Mouse (Mus musculus) induced T-regulatory cell, adult 2 months (primary cell): ENCODE data around the gene Ugt1a9.

Experiments used
- DNase-seq: peaks from one replicate; pipeline ENCODE4 v3.0.0-alpha.2; 2012; ENCODE audit warnings: low read depth

Ugt1a9 gene

DNA sequence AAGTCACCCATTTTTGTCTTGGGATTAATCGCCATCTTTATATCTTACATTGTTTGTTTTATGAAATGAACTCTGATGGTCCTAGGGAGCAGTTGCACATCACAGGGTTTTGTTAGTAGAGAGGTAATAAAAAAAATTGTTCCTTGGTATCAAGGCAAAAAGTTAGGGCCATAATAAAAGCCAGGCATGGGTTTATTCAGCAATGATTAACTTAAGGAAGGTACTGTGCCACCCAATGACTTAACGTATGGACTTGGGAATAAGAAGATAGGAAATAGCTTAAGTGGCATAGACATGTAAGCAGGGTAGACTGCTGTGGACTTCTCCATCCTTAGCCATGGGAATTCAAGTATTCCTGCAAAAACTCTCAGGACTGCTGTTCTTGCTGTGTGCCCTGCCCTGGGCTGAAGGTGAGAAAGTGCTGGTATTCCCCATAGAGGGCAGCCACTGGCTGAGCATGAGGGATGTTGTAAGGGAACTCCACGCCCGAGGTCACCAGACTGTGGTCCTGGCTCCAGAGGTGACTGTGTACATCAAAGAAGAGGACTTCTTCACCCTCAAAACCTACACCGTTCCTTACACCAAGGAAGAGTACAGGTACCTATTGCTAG lies 115.8 kb downstream of the Ugt1a9 start:
- DNase-seq = no peak

- no peak for DNase-seq
Measured at GRCm38 (mm10) chr1:88192136-88192535, 121.5 kb downstream of the Ugt1a9 start.

DNA sequence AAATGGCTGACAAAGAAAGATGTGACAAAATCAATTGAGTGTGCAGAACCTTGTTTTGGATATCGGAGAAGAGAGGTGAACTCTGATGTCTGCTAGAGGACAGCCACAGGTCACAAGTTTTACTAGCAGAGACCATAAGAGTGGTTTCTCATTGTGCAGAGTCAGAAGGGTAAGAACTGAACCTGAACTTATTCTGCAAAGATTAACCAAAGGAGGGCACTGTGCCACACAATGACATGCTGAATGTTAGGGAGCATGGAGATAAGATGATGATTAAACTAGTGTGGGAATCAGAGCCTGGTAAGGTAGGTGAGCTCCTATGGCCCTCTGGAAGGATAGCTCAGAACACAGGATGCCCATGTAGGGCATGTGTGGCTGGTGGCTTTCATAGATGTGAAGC lies 125.1 kb downstream of the Ugt1a9 start:
- DNase-seq = no peak

- no peak for DNase-seq
Measured at GRCm38 (mm10) chr1:88197443-88197842, 126.8 kb downstream of the Ugt1a9 start.

GRCm38 (mm10) chr1:88199996-88200395 lies 129.4 kb downstream of the Ugt1a9 start:
- no peak for DNase-seq

- no peak for DNase-seq
Measured at GRCm38 (mm10) chr1:88200456-88200855, 129.9 kb downstream of the Ugt1a9 start, which contains the start of gene Ugt1a2. TSS of gene Ugt1a2 (plus strand) at chr1:88200601.

GRCm38 (mm10) chr1:88205294-88205922 lies 134.8 kb downstream of the Ugt1a9 start, which contains the start of gene Dnajb3:
TSS of gene Dnajb3 (minus strand) at chr1:88205782.
- peak; percentile 64 for DNase-seq

- no peak for DNase-seq
Measured at GRCm38 (mm10) chr1:88206843-88207479, 136.4 kb downstream of the Ugt1a9 start.

- DNase-seq = peak; percentile 8
Measured at GRCm38 (mm10) chr1:88211812-88212211, 141.2 kb downstream of the Ugt1a9 start, which contains the start of gene Ugt1a1. TSS of gene Ugt1a1 (plus strand) at chr1:88211959.

GRCm38 (mm10) chr1:88212341-88213045 lies 141.9 kb downstream of the Ugt1a9 start:
- peak; percentile 8 for DNase-seq

GRCm38 (mm10) chr1:88213061-88213460 lies 142.5 kb downstream of the Ugt1a9 start:
- peak; percentile 8 for DNase-seq

- peak; percentile 14 for DNase-seq
Measured at GRCm38 (mm10) chr1:88213766-88214461, 143.3 kb downstream of the Ugt1a9 start.

DNA sequence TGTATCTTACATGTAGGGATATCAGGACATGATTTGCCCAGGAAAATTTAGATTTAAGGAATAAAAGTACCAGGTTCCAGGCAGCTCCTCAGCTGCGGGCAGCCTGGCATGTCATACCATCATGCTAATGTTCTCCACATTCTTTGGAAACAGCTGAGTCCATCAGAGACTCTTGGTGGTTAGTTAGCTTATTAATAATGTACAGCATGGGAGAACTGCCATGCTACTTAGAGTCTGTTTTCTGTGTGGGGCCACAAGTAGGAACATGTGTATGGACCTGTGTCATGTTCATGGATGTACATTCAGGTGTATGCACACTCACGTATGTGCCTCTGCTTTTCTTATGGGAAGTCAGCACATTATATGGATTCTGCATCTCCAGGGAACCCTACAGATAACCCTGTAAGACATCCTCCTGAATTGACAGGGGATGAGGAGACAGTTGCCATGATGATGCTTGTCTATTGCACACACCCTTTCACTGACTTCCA lies 143.9 kb downstream of the Ugt1a9 start:
- DNase-seq = peak; percentile 7

GRCm38 (mm10) chr1:88215466-88216380 lies 145.1 kb downstream of the Ugt1a9 start:
- DNase-seq = peak; percentile 10

DNA sequence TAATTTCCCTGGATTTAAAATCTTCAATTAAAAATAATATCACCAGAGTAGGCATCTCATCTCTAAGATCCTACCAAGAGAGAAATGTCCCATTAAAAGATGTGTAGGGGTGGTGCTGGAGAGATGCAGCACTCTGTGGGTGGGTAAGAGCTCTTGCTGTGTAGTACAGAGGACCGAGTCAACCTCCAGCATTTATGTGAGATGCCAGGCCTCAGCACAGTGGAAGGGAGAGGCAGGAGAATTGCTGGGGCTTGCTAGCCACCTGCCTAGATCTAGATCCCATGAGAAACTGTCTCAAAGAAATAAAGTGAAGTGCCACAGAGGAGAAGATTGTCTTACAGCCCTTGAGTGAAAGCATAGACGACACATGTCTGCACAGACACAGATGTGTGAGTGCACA lies 146.0 kb downstream of the Ugt1a9 start:
- peak; percentile 5 for DNase-seq

DNA sequence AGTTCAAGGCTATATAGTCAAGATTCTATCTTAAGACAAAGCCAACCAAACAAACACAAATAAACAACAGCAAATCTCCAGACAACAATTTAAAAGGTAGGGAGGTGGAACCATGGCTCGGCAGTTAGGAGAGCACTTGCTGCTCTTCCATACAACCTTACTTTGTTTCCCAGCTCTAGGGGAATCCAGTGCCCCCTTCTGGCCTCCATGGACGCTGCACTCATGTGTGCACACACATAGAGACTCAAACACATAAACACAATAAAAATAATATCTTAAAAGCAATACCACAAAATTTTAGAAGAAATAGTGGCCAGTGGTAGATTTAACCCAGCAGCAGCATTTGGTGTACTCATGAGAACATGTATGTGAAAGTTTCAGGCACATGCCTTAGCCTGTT lies 146.5 kb downstream of the Ugt1a9 start:
- peak; percentile 23 for DNase-seq

GRCm38 (mm10) chr1:88217576-88217975 lies 147.0 kb downstream of the Ugt1a9 start:
- DNase-seq = no peak

DNA sequence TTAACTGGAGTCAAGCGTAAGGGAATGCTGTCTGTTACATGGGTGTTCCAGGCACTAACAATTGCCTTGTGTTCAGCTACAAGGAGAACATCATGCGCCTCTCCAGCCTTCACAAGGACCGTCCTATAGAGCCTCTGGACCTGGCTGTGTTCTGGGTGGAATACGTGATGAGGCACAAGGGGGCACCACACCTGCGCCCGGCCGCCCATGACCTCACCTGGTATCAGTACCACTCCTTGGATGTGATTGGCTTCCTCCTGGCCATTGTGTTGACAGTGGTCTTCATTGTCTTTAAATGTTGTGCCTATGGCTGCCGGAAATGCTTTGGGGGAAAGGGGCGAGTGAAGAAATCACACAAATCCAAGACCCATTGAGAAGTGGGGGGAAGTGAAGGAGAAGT lies 147.5 kb downstream of the Ugt1a9 start:
- peak; percentile 6 for DNase-seq

GRCm38 (mm10) chr1:88218591-88218990 lies 148.0 kb downstream of the Ugt1a9 start:
- no peak for DNase-seq

DNA sequence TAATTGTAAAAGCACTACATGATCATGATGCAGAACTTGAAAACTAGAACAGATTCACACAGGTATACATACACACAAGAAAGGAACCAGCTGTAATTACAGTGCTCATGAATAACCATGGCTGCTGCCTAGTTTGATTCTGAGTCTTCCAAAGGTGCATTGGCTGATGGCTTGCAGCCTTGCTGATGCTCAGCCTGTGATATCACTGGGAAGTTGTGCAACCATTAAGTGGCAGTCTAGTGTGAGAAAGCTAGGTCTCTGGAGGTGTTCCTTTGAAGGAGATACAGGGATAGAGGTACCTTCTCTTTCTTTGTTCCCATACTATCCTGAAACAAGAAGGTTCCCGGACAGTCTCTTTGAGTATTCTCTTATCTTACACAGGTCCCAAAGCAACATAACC lies 148.5 kb downstream of the Ugt1a9 start:
- DNase-seq = no peak

- no peak for DNase-seq
Measured at GRCm38 (mm10) chr1:88220336-88220735, 149.7 kb downstream of the Ugt1a9 start.
